Mouse (Mus musculus) lung, adult 2 months (tissue): ENCODE data around the gene Ptges2.

Experiments used
- CTCF ChIP-seq: fragments of 200-500 bp; IDR thresholded peaks from 2 replicates; pipeline ENCODE4 v1.5.1; 2011; ENCODE audit warnings: mild to moderate bottlenecking, low read length, control low read depth; ENCODE audit not compliant: insufficient read depth
- POLR2A ChIP-seq: fragments of 200-500 bp; IDR thresholded peaks from 2 replicates; pipeline ENCODE4 v1.6.1; 2011; ENCODE audit warnings: low read depth, mild to moderate bottlenecking, control low read depth, low read length, borderline replicate concordance; ENCODE audit errors: extremely low read depth

- TF ChIP-seq POLR2A (no peak), CTCF (no peak)
Measured at GRCm38 (mm10) chr2:32441550-32441949, 45.9 kb downstream of the Ptges2 start.
